Mouse (Mus musculus): ENCODE measurements at regions not wholly inside any gene's neighbourhood (a gene's known extent, or its start where the extent isn't known, plus 50 kb on each side); places are given as distances from the start of the nearest gene placed in this dataset.

DNA sequence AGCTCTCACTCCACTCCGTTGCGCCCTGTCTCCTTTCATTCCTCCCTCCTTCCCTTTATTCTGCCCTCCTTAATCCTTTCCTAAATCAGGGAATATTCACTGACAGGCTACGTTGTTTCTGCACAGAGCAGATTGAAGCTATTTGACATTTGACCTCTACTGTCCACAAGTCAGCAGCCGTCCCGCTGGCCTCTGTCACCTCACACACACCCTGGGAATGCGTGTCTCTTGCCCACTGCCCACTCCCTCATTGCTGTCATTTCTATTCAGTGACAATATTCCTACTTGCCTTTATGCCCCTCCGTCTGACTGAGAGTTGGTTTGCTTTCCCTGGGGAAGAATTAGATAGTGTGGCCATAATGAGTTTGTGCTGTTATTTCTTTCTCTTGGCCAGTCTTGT lies 188.1 kb upstream of the 1700012A03Rik start:
- TF ChIP-seq CTCF (IDR thresholded peaks at IDR 0.05; ENCODE audit: extremely low read depth, insufficient read depth, insufficient read length, insufficient replicate concordance): no peak
- no peak for TF ChIP-seq POLR2A (IDR thresholded peaks at IDR 0.05; ENCODE audit: low read depth, low read length)

All from spleen, adult 2 months (tissue).